Mouse (Mus musculus) liver, adult 2 months (tissue): ENCODE measurements around the gene Nup85.
A peak's percentile ranks its signal among the peaks of the same experiment; 100 is the strongest.

Experiments
- CTCF ChIP-seq: fragments of 200-500 bp; IDR thresholded peaks from 2 replicates; pipeline ENCODE4 v1.5.1; 2011; ENCODE audit warnings: low read depth, low read length, control low read depth
- POLR2A ChIP-seq: fragments of 200-500 bp; IDR thresholded peaks from 2 replicates; pipeline ENCODE4 v1.6.1; 2011; ENCODE audit warnings: low read length, control low read depth; ENCODE audit not compliant: insufficient read depth; ENCODE audit errors: extremely low read depth

DNA sequence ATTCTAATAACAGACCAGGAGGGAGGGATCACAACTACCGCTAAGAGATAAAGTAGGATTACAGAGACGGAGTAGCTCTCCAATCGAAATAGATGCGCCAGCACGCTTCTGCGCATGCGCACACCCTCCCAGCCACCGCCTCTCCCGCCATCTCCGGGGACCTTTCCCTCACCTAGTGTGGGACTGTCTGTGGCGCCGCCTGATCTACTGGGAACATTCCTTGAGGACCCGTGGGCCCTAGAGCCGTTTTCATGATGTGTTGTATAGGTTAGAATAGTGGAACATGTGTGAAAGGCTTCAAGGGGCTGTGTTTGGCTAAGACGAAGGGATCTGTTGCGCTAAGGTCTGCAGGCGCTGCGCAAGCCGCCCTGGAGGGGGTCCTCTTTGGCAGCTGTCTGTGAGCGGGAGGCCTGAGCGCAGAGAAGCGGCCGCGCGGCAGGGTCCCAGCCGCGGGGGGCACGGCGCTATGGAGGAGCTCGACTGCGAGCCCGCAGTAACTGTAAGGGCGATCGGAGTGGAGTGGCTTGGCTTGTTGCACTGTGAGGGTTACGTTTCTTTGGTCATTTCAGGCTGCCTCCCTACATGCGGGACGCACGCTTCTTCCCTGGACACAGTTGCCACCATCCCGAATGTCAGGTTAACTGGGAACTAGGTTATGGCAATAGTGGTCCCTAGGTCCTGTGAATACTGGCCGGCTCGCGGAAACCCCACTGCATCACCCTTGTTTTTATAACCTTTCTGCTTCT, at the start of gene Nup85:
- TF ChIP-seq CTCF (no peak), POLR2A (peak; percentile 8; the same call in 1 of the 2 replicates)
